Mouse (Mus musculus) adrenal gland, postnatal 10 days (tissue): ENCODE measurements around the gene Napsa. TPM values are rescaled to one million over a fixed set of nuclear protein-coding genes. Genes with fewer than 3 reads are reported as not detected.

Experiments used
- DNase-seq: peaks from one replicate; pipeline ENCODE4 v3.0.0; 2021; ENCODE audit warnings: mixed read lengths
- total RNA-seq, 2 experiments: library from RNA; stranded (reverse); gene quantifications; 2 replicates each; pipeline ENCODE4 v1.2.3; 2021

Napsa gene
- total RNA-seq, 2 experiments from 2014 or later, result 3.2 to 3.9 TPM

DNA sequence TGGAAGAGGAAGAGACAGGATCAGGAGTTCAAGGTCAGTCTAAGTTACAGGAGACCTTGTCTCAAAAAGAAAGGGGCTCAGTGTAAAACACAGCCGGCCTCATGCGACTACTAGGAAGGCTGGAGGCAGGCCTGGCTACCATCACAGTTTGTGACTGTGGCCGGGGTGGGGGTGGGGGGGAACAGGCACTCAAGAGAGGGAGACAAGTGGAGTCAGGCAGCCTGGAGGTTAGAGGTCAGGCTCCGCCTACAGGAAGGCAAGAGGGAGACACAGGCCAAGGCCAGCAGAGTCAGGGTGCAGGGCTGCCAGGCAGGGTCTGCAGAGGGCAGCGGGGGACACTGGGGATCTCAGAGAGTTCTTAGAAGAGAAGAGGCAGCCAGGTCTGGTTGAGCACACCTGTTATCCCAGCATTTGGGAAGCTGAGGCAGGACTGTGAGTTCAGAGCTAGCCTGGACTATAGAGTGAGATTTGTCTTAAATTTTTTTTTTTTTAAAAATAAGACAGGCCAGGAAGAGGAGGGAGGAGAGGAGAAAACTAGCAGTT is 24.9 kb downstream of the Napsa start:
- DNase-seq, result no peak

DNA sequence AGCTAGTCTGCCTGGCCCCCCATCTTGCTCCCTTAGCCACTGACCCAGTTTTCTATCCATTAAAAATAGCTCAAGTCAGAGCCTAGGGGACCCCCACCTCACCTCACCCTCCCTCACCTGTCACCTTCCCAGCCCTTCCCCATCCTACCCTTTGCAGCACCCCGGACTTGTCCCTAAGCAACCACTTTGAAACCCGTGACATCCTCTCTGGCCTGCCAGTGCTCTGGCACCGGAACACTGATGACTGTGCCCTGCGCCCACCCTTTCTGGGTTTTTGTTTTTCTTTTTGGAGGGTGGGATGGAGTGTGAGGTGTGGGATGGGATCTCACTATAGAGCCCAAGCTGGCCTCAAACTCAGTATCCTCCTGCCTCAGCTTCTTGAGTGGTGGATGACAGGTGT is 25.5 kb downstream of the Napsa start:
- DNase-seq, result no peak

DNA sequence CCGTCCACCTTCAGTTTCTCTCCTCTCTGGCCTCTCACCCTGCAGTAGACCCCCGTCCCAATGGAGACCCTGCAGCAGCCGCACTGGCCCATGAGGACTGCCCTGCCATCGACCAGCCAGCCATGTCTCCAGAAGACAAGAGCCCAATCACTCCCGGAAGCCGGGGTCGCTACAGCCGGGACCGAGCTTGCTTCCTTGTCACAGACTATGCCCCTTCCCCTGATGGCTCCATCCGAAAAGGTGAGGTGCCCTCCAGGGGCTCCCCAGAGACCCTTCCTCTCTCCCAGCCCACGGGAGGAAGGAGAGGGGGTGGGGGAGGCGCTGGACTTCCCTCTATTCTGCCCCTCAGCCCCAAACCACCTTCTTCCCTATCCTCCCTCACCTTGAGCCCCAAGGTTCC is 26.2 kb downstream of the Napsa start:
- DNase-seq, result no peak

DNA sequence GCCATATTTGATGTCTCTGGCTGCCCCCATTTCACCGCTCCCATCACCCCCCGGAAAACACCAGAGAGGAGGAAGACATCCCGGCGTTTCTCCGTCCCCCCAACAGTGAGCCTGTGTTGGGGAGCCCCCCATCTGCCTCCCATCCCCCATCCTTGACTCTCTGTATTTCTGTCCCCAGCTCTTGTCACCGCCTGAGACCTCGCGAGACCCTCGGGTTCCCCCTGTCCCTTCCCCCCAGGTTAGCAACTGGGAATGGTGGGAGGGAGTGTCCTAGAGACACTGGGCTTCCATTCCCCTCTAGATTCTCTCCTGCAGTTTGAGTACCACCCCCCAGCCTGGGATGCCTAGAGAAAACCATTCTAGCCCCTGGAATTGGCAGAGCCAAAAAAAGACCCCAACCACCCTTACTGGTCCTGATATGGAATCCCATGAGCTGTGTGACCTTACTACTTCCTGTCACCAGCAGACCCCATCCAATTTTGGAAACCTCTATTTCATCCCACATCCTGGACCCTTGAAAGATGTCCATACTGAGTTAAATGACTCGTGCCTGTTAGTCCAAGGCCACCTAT is 28.6 kb downstream of the Napsa start:
- DNase-seq, result no peak

DNA sequence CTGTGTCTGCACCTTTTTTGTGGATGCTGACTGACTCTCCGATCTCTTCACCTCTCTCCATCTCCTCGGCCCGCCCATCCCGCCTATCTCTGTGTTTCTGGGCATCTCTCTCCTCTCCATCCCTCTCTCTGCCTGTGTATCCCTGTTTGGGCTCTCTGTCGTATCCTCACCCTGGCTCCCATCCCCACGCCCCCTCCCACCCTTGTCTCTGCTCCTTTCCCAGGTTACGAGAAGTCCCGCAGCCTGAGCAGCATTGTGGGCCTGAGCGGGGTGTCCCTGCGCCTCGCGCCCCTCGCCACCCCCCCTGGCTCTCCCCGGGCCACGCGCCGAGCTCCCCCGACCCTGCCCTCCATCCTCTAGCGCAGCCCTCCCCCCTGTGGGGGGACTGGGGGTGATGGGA is 29.5 kb downstream of the Napsa start:
- DNase-seq, result no peak

DNA sequence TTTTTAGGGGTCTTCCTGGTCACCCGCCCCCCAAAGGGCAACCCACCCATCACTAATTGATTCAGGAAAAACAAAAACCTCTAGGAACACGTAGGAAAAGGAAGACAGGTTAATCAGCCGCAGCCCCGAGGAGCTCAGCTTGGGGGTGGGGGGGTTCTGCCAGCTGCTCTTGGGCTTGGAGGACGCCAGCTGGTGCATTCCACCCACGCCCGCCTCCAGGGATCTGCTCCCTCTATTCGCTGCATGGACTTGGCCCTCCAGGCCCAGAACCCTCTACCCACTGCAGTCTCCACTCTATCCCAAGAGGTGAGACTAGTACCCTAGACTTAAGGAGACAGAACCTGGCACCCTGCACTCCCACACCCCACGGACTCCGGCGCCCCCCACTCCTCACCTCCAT is 30.3 kb downstream of the Napsa start:
- no peak for DNase-seq

DNA sequence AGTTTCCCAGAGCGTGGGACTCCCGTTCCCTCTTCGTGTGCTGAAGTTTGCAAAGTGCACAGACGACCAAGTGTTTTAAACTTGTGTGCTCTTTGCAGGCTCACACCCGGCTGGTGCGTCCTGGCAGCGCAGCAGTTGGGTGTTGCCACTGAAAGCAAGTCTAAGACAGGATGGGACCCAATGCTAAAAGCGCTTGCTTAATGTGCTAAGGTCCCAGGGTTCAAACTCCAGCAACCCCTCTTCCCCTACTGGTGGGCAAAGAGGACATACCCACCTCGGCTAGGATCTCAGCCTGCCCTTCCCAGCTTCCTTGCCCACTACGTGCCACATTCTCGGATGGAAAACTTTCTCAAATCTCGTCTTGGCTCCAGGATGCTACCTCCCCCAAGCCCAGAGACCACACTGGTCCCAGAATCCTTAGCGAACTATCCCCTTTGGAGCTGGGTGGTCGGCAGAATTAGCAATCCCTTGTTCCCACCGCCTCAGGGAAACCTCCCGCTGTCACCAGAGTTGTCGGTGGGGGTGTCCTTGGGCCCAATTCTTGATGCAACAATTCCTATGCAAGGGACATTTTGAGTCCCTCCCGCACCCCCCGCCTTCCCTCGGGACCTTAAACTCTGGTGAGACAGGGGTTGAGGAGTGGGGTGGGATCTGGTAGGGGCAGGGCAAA is 31.1 kb downstream of the Napsa start:
- DNase-seq, result no peak

DNA sequence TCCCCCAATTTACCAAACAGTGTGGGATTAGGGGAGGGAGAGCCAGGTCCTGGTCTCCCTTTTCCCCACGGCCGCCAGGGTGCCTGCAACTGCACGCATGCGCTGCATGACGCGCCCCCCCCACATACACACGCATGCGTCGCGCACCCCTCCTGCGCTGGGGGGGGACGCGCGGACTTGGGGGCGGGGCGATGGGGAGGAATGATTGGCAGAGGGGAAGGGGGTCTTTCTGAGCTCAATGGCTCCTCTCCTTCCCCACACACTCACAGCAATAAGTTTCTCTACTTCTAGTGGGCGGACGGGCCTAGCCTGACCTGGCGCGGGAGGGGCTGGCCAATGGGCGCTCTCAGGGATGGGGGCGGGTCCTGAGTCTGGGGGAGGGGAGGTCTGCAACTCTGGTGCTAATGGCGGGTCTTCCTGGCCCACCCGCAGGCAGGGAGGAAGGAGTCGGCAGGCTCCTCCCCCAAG is 32.0 kb downstream of the Napsa start:
- DNase-seq, result no peak

DNA sequence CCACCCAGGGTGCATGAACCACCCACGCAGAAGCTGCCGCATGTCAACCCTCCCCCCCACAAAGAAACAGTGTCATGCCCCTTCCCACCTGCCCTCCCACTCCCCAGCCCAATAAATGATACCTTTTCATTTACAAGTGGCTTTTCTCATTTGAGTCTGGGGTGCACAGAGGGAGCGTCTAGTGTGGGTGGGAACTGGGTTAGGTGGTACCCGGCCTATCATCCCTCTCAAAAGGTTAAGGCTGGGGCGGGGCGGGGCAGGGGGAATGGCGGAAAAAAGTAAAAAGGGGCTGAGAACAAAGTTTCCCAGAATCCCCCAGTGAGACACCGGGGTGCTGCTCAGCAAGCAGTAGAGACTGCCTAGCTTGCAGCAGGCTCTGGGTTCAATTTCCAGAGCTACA is 32.4 kb downstream of the Napsa start:
- no peak for DNase-seq

DNA sequence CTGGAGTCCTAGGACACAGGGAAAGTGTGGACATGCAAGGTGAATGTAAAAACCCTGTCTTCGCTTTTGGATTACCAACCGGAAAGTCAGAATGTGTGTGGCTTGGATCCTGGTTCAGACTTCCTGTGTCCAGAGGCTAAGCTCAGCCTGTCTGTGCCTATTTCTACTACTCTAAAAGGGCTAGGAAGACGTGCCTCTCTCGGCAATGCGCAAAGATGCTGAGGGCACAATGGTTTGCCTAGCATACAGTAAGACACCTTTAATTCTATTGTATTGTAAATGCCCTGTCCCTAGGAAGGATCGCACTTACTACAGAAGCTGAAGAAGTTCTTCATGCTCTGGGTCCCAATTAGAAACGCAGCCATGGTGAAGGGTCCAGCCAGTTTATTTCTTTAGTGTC is 33.3 kb downstream of the Napsa start:
- DNase-seq, result no peak

DNA sequence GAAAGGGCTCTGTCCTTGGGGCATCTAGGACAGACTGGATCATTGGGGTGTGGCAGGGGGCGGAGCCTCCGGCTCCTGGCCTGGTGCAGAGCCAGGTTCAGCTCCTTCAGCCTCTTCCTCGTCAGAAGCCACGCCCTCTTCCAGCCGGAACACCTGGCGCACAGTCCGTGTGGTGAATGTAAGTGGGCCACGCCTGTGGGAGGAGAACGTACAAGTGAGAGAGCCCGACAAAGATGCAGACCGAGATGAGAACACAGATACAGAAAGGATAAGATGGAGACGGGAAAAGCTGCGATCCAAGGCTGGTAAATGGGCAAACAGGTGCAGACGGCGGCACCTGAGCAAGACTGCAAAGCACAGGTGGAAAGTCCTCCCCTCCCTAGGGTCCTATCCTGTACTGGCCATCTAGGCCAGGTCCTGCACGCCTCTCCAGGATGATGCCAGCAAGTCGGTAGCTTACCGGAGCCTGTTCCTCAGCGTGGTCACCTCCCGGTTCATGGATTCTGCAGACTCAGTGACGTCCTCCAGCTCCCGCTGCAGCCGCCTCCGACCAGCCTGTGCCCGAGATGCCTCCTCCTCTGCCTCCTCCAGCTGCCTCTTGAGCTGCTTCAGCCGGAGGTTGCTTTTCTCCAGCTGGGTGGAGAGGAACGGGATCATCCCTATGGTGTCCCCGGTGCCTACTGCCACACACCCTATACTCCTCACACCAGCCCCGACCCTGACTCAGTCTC is 34.2 kb downstream of the Napsa start:
- no peak for DNase-seq

DNA sequence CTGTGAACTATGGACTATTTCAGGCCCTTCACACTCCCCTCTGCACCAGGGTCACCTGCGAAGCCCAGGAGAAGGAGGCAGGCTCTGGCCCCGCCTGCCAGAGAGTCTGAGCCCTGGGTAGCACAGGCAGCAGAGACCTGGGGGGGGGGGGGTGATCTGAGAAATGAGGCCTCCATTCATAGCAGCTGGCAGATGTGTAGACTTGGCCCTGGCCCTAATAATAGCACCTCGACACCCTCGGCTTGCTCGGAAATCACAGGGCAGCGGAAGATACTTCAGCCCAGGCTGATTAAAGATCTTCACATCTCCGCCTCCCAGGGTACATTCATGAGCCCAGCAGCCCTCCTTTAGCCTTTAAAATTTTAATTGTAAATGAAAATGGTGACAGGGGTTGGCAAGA is 40.0 kb downstream of the Napsa start:
- DNase-seq, result no peak

DNA sequence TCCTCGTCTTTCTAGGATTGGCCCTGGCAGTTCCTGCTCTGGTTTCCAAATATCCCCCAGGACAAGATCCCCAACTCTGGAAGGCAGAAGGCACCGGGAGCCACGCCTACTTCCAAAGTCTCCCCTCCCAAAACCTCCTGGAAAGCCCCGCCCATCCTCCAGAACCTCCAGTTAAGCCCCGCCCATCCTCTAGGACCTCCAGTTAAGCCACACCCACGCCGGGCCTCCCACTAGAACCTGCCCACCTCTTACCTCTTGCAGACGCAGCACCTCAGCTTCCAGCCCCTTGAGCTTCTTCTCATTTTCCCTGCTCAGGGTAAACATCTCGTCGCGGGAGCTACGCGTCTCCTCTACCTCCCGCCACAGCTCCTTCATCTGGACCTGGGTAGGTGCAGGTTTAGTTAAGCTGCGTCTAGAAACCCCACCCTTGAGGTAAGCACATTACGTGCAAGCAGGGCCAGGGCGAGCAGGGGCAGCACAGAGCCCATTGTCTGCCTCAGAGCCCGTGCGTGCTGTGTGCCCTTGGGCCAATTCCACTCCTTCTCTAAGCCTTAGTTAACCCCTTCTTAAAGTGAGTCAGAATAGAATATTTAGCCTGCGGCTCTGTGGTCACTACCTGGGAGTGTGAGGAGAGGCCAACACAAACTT is 42.0 kb downstream of the Napsa start:
- DNase-seq, result no peak

DNA sequence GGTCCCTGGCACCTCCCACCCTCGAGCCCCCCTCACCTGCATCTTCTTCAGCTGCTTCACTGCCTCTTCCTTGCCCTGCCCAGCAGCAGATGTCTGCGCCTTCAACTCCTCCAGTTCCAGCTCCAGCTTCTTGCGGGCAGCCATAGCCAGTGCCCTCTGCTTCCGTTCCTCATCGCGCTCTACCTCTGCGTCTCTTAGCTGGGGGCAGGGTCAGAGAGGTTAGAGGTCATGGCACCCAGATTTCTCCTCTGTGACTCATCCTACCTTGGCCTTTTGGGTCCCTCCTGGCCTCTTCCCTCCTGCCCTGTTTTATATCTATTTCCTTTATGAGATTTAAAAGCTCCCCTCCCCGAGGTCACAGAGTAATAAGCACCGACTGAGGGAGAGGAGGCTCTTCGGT is 43.1 kb downstream of the Napsa start:
- no peak for DNase-seq

DNA sequence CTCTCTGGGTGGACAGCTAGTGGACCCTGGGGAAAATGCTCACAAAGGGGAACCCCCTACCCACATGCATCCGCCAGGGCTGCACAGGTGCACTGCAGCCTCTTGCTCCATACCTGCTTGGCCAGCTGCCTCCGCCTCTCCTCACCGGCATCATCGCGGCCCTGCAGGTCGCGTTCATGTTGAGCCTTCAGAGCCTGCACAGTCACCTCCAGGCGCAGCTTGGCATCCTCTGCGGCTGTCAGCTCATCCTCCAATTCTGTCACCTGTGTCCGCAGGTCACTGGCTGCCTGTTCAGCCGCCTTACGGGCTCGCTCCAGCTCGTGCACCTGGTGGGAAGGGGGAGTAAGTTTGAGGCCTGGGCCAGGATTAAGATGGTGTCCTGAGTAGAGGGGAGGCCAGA is 43.8 kb downstream of the Napsa start:
- DNase-seq, result no peak

DNA sequence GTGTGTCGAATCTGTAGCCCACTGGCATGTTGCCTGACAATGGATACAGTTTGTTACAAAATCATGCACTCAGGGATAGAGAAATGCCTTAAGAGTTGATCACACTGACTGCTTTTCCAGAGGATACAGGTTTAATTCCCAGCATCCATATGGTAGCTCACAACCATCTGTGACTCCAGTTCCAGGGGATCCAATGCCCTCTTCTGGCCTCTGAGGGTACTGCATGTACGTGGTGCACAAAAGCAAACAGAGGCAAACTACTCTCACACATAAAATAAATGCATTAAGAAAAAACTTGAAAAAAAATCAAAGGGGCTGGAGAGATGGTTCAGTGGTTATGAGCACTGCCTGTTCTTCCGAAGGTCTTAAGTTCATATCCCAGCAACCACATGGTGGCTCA is 44.9 kb downstream of the Napsa start:
- DNase-seq, result no peak

DNA sequence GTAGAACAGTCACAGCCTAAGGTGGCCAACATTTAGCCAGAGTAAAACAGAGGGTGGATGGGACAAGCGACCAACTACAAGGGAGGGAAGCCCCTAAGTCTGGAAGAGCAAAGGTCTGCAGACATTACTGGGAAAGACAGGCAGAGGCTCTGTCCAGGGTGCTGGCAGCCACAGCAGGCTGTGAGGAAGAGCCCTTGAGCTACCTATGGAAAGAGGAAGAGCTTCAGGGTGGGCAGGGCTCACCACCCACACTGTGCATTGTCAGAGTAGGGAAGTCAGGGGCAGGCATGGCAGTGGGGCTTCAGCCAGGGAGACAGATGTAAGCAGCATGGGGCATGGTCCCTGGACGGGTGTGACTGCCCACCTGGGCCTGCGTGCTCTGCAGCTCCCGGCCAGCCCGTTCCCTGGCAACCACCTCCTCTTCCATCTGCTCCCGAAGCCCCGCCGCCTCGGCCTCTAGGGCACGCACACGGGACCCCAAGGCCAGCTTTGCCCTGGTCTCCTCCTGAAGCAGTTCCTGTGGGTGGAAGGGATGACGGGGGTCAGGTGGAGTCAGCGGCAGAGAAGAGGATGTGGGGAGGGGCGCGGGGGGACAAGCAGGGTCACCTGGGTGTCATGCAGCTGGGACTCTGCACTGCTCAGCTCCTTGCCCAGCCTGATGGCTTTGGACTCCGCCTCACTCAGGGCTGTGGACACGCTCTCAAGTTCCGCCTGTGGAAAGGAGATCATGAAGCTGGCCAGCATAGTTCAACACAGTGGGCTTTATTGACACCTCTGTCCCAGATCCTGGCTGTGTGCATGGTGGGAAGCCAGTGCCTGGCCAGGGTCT is 51.7 kb downstream of the Napsa start:
- no peak for DNase-seq

DNA sequence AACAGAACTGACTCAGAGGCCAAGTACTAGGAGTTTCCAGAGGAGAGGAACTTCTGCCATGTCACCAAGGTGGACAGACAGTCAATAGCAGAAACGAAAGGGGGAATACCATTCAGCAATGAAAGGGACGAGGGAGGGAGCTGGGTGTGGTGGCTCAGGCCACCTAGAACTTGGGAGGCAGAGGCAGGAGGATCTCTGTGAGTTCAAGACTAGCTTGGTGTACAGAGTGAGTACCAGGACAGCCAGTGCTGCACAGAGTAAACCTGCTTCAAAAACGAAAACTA is 52.3 kb downstream of the Napsa start:
- DNase-seq, result no peak

DNA sequence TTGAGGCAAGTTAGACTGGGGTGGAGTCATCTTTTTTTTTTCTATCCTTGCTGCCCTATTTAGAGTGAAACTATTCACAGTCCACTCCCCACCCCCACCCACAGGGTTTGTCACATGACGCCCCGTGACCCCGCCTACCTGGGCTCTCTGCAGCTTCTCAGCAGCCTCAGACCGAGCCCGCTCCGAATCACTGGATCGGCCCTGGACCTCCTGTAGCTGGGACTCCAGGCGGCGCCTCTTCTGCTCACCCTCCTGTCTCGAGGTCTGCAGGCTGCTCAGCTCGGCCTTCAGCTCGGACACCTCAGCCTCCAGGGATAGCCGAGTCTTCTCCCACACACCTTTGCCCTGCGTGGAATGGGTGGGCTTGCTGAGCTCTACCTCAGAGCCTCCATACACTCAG is 52.6 kb downstream of the Napsa start:
- no peak for DNase-seq

DNA sequence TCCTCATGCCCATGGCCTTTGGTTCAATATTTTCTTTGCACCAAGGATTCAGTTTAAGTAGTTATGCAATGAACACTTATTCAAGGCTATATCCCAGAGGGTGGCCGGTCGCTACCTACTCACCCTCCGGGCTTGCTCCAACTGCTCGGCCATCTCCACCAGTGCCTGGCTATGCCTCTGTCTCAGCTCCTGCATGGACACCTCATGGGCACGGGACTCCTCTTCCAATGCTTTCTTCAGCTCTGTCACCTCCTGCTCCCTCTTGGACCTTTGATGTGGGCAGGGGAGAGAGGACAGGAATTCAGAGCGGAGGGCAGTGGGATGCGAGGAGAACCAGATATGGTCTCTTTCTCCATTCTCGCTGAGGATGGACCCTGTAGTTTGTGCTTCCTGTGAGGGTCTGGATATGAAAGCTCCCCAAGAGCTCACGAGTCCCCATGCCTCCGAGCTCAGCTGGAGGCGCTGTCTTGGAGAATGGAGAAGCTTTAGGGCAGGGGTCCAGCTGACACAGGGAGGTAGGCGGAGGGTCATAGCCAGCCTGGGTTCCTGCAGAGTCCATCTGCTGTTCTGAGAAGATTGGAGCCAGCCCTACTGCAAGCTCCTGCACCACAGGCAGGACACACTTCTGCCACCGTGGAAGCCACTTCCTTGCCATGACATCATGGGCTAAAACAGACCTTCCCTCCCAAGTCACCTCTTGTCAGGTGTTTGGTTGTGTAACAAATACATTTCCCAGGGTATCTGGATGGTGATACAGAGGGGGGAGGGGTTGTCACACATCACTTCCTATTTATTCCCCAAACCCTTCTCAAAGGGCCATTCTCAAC is 53.3 kb downstream of the Napsa start:
- no peak for DNase-seq

DNA sequence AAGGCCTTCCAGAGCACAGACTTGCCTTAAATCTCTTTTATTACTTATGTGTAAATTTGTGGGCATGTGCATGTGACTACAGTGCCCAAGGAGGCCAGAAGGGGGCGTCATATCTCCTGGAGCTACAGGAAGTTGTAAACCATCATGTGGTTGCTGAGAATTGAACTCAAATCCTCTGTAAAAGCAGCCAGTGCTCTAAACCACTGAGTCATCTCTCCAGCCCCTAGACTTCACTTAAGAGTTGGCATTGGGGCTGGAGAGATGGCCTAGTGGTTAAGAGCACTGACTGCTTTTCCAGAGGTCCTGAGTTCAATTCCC is 53.8 kb downstream of the Napsa start:
- no peak for DNase-seq

DNA sequence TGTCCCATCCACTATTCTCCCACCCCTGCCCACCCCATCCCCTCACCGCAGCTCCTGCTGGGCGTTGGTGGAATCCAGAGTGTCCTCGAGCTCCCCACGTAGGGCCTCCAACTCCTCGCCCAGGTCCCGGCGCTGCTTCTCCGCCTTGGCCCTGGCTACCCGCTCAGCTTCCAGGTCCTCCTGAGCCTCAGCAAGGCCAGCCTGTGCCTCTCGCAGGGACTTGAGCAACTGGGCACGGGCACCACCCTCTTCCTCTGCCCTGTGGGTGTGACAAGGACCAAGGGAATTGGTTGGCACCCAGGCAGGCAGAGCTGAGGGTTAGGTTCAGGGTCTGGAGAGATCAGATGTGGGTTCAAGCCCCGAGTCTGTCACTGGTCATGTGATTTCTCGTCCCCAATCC is 54.8 kb downstream of the Napsa start:
- DNase-seq, result no peak
